In genomic region chr4:123041131-123041530, GRCm38 (mm10) we compare ENCODE assay signal across 28 mouse cellular contexts.
"Had no signal": no experiment of that assay in that cellular context is flagged by ENCODE, and none has a peak within 500 bp of the region (broad histone marks: within the 10 kb centered on the region; RNA-seq: fewer than 3 reads in every experiment).

No protein-coding gene starts in this region.

- H3K27me3 ChIP-seq: embryonic facial prominence, embryonic 12.5 days; embryonic facial prominence, embryonic 13.5 days; embryonic facial prominence, embryonic 15.5 days; forebrain, embryonic 12.5 days; forebrain, embryonic 13.5 days; forebrain, embryonic 15.5 days had no signal

- H3K4me3 ChIP-seq: embryonic facial prominence, embryonic 10.5 days; embryonic facial prominence, embryonic 12.5 days; embryonic facial prominence, embryonic 13.5 days; embryonic facial prominence, embryonic 15.5 days; erythroblast, embryonic 14.5 days; forebrain, embryonic 10.5 days; forebrain, embryonic 12.5 days; forebrain, embryonic 13.5 days; forebrain, embryonic 15.5 days; gastrocnemius, adult 2 months; heart, adult 2 months had no signal

- DNase-seq: cerebellum, adult 2 months; cerebellum, adult 8-10 months; cerebellum, adult 9-10 months; cerebellum, adult 9-11 months; cerebellum, postnatal 10 days; cerebellum, postnatal 14 days; cerebellum, postnatal 25 days; cerebellum, postnatal 36 days; embryo, embryonic 11 days; forebrain, postnatal 0 days; gastrocnemius, adult 2 months; gastrocnemius, postnatal 10 days; gastrocnemius, postnatal 14 days; gastrocnemius, postnatal 25 days; gastrocnemius, postnatal 36 days; heart, adult 18-20 months; heart, adult 2 months had no signal

- H3K4me2 ChIP-seq: embryonic facial prominence, embryonic 12.5 days; embryonic facial prominence, embryonic 13.5 days; embryonic facial prominence, embryonic 15.5 days; forebrain, embryonic 12.5 days; forebrain, embryonic 13.5 days; forebrain, embryonic 15.5 days had no signal

- H3K9me3 ChIP-seq: embryonic facial prominence, embryonic 10.5 days; embryonic facial prominence, embryonic 12.5 days; embryonic facial prominence, embryonic 13.5 days; embryonic facial prominence, embryonic 15.5 days; forebrain, embryonic 10.5 days; forebrain, embryonic 12.5 days; forebrain, embryonic 13.5 days; forebrain, embryonic 15.5 days had no signal

- H3K27ac ChIP-seq: embryonic facial prominence, embryonic 10.5 days; embryonic facial prominence, embryonic 12.5 days; embryonic facial prominence, embryonic 13.5 days; embryonic facial prominence, embryonic 15.5 days; forebrain, embryonic 10.5 days; forebrain, embryonic 12.5 days; forebrain, embryonic 13.5 days; forebrain, embryonic 15.5 days; gastrocnemius, adult 2 months; heart, adult 2 months had no signal

- H3K9ac ChIP-seq: embryonic facial prominence, embryonic 12.5 days; embryonic facial prominence, embryonic 13.5 days; embryonic facial prominence, embryonic 15.5 days; forebrain, embryonic 12.5 days; forebrain, embryonic 13.5 days; forebrain, embryonic 15.5 days; forebrain, postnatal 0 days had no signal

- H3K4me1 ChIP-seq: embryonic facial prominence, embryonic 12.5 days; forebrain, embryonic 10.5 days had no signal

- ATAC-seq: forebrain, embryonic 13.5 days; forebrain, embryonic 14.5 days; forebrain, embryonic 15.5 days; forebrain, embryonic 16.5 days; forebrain, postnatal 0 days had no signal
